Mouse (Mus musculus) hindbrain, embryonic 16.5 days (tissue): Measurements from ENCODE around the gene Ica1. TPM values are rescaled to one million over a fixed set of nuclear protein-coding genes. Genes with fewer than 3 reads are reported as not detected.

Experiments used
- ATAC-seq: fragments of 200-750 bp; cut with Nextera tagmentation; 2 replicates; pipeline ENCODE4 v1.8.0; 2017; ENCODE audit warnings: moderate TSS enrichment, moderate library complexity
- H3K27ac ChIP-seq: fragments of 300-500 bp; sonication (generic); 2 replicates; pipeline ENCODE4 v1.5.1; 2014; ENCODE audit warnings: low read depth, mild to moderate bottlenecking, control low read depth, low read length, moderate library complexity
- H3K27me3 ChIP-seq: fragments of 300-500 bp; sonication (generic); replicated peaks from 2 replicates; pipeline ENCODE4 v1.6.1; 2014; ENCODE audit warnings: low read length; ENCODE audit not compliant: control insufficient read depth, insufficient read depth
- H3K36me3 ChIP-seq: fragments of 300-500 bp; sonication (generic); 2 replicates; pipeline ENCODE4 v1.6.1; 2014; ENCODE audit warnings: mild to moderate bottlenecking, low read length, moderate library complexity, mixed read lengths; ENCODE audit not compliant: control insufficient read depth, insufficient read depth
- H3K4me1 ChIP-seq: fragments of 300-500 bp; sonication (generic); 2 replicates; pipeline ENCODE4 v1.6.1; 2014; ENCODE audit warnings: low read depth, low read length; ENCODE audit not compliant: control insufficient read depth, insufficient read depth
- H3K4me2 ChIP-seq: fragments of 300-500 bp; sonication (generic); 2 replicates; pipeline ENCODE4 v1.6.1; 2014; ENCODE audit warnings: mild to moderate bottlenecking, low read length, control low read depth, moderate library complexity
- H3K4me3 ChIP-seq: fragments of 300-500 bp; sonication (generic); 2 replicates; pipeline ENCODE4 v1.5.1; 2014; ENCODE audit warnings: mild to moderate bottlenecking, low read length, control low read depth, moderate library complexity
- H3K9ac ChIP-seq: fragments of 300-500 bp; sonication (generic); 2 replicates; pipeline ENCODE4 v1.6.1; 2014; ENCODE audit warnings: low read depth, mild to moderate bottlenecking, control low read depth, low read length, moderate library complexity
- H3K9me3 ChIP-seq: fragments of 300-500 bp; sonication (generic); 2 replicates; pipeline ENCODE4 v1.6.1; 2014; ENCODE audit warnings: mild to moderate bottlenecking, low read length, moderate library complexity; ENCODE audit not compliant: control insufficient read depth
- WGBS: fragments of 180-500 bp; shearing (Covaris S2); extraction: QIAGEN DNeasy Blood & Tissue Kit; methylation state at CpG from one replicate; pipeline ENCODE4 v1.1.7; 2014; 5-methylcytosine and 5-hydroxymethylcytosine counted together
- polyA plus RNA-seq: library from polyadenylated mRNA; unstranded; fragments of >200 nt; fragmentation: Nextera tagmentation; extraction: Ambion mirVana; gene quantifications from 2 replicates; pipeline ENCODE4 v1.2.1, GENCODE M21; 2015

Gene Ica1
- polyA plus RNA-seq, 1 experiment from 2014 or later = 81.0 TPM

DNA sequence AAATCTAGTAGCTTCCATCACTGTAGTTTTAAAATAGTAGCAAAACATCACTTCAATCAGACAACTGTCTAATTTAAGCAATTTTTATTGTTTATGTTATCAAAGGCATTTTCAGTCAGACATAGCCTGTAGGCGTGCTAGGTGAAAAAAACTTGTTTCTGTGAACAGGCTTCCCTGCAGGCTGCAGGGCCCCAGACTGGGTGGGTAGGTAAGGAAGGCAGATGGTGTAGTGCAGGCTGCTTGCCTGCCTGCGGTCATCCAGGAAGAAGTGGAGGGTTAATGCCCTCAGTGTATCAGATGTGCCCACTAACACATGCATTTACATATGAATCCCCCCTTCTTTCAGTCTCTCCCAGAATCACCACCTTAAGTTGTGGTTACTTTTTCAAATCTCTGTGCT is 132.6 kb downstream of the Ica1 start:
- H3K27ac ChIP-seq = no peak overlapping the region
- no peaks in the 10 kb centered on the region for H3K27me3 ChIP-seq
- ATAC-seq = no peak
- H3K36me3 ChIP-seq = 0 out of 2 replicates have a peak, but pooled peaks cover 4% of the 10 kb centered on the region
- no peak overlapping the region for H3K9ac ChIP-seq
- no peak overlapping the region for H3K4me3 ChIP-seq
- H3K4me2 ChIP-seq = no peak overlapping the region
- no peaks in the 10 kb centered on the region for H3K4me1 ChIP-seq
- 43% methylated on average over 2 of the region's 2 CpGs for WGBS
- H3K9me3 ChIP-seq = no peaks in the 10 kb centered on the region

DNA sequence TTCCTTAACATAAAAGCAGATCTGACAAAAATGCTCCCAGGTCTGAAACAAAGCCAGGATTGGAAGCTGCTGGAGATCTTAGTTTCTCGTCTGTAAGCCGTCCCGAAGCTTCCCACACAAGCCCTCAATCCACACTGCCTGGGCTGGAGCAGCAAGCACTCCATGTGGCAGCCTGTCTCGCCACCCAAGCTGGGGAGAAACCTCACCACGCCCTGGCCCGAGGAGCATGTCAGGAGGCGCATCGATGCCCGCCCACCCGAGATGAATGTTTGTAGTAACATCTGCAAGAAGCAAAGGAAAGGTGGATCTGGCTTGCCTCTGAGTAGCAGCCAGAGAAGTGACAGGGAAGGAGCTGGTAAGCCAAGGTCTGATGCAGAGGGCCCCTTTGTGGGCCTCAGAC is 133.6 kb downstream of the Ica1 start:
- no peak for ATAC-seq
- H3K4me1 ChIP-seq = no peaks in the 10 kb centered on the region
- WGBS = 88% methylated on average over 10 of the region's 10 CpGs

GRCm38 (mm10) chr6:8640863-8641262 is 137.4 kb downstream of the Ica1 start:
- H3K9ac ChIP-seq = no peak overlapping the region

More for the DNA sequence above, 133.6 kb downstream of the Ica1 start:
- H3K27me3 ChIP-seq = no peaks in the 10 kb centered on the region
- no peaks in the 10 kb centered on the region for H3K9me3 ChIP-seq
- 0 out of 2 replicates have a peak, but pooled peaks cover 4% of the 10 kb centered on the region for H3K36me3 ChIP-seq
- no peak overlapping the region for H3K4me2 ChIP-seq
- H3K9ac ChIP-seq = no peak overlapping the region
- no peak overlapping the region for H3K27ac ChIP-seq
- H3K4me3 ChIP-seq = no peak overlapping the region

GRCm38 (mm10) chr6:8639526-8639925 is 138.8 kb downstream of the Ica1 start:
- Histone ChIP-seq H3K27ac (no peak overlapping the region), H3K27me3 (no peaks in the 10 kb centered on the region), H3K36me3 (peaks cover 8% of the 10 kb centered on the region; the same call in 1 of the 2 replicates), H3K4me1 (no peaks in the 10 kb centered on the region), H3K9ac (no peak overlapping the region), H3K4me2 (no peak overlapping the region), H3K9me3 (no peaks in the 10 kb centered on the region; the same call in 1 of the 2 replicates), H3K4me3 (no peak overlapping the region)
- WGBS = 90% methylated on average over 2 of the region's 2 CpGs
- no peak for ATAC-seq

More at GRCm38 (mm10) chr6:8640863-8641262, 137.4 kb downstream of the Ica1 start:
- H3K4me3 ChIP-seq = no peak overlapping the region
- H3K27ac ChIP-seq = no peak overlapping the region
- H3K27me3 ChIP-seq = no peaks in the 10 kb centered on the region
- no peaks in the 10 kb centered on the region for H3K4me1 ChIP-seq
- peaks cover 8% of the 10 kb centered on the region; the same call in 1 of the 2 replicates for H3K36me3 ChIP-seq
- no peaks in the 10 kb centered on the region; the same call in 1 of the 2 replicates for H3K9me3 ChIP-seq
- ATAC-seq = no peak
- 94% methylated on average over 5 of the region's 5 CpGs for WGBS
- no peak overlapping the region for H3K4me2 ChIP-seq

DNA sequence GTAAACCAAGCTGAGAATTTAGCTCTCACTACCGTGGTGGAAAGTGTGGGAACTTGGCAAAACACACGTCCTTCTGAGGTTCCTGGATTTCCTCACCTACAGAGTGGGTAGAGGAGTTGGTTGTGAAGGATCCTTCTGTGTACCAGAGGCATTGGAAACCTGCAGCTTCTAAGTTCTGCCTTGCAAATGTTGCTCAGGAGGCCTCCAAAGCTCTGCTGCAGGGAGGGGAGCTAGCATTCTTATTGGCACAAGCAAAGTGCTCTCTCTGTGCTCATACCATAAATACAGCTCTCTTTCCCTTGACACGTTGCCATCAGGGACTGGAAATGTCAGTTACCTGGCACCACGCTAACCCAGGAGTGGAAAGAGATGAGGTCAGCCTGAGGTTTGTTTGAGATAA is 139.4 kb downstream of the Ica1 start:
- Histone ChIP-seq H3K36me3 (peaks cover 8% of the 10 kb centered on the region; the same call in 1 of the 2 replicates), H3K9me3 (no peaks in the 10 kb centered on the region; the same call in 1 of the 2 replicates), H3K9ac (no peak overlapping the region), H3K4me1 (no peaks in the 10 kb centered on the region), H3K27me3 (no peaks in the 10 kb centered on the region), H3K27ac (no peak overlapping the region), H3K4me3 (no peak overlapping the region), H3K4me2 (no peak overlapping the region)
- 90% methylated on average over 4 of the region's 4 CpGs for WGBS
- no peak for ATAC-seq

- Histone ChIP-seq H3K4me3 (no peak overlapping the region), H3K27me3 (no peaks in the 10 kb centered on the region), H3K27ac (no peak overlapping the region), H3K36me3 (peaks cover 8% of the 10 kb centered on the region; the same call in 1 of the 2 replicates), H3K4me1 (no peaks in the 10 kb centered on the region), H3K9ac (no peak overlapping the region), H3K9me3 (no peaks in the 10 kb centered on the region; the same call in 1 of the 2 replicates), H3K4me2 (no peak overlapping the region)
- WGBS = 86% methylated on average over 4 of the region's 4 CpGs
- ATAC-seq = no peak
Observed at GRCm38 (mm10) chr6:8638122-8638521, 140.2 kb downstream of the Ica1 start.

DNA sequence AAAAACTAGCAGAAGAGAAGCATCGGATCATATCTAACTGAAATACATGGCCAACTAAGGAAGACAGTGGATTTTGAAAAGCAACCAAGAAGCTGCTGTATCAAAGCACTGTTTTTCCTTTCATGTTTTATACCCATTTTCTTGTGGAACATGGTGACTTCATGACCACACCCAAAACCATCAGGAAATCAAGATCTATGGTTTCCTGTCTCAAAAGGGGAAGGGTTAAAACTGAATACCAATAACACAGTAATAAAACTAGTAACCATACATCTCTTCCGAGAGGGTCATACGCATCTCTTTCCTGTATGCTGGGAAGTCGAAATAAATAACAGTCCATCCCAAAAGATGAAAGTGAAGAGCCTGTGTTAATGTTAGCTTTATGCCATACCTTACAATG is 145.6 kb downstream of the Ica1 start:
- ATAC-seq = no peak
- Histone ChIP-seq H3K36me3 (peaks cover 4% of the 10 kb centered on the region; the same call in 1 of the 2 replicates), H3K27ac (no peak overlapping the region), H3K9me3 (no peaks in the 10 kb centered on the region; the same call in 1 of the 2 replicates), H3K27me3 (no peaks in the 10 kb centered on the region), H3K4me3 (no peak overlapping the region), H3K9ac (no peak overlapping the region), H3K4me1 (no peaks in the 10 kb centered on the region), H3K4me2 (no peak overlapping the region)
- WGBS = 95% methylated on average over 4 of the region's 4 CpGs

GRCm38 (mm10) chr6:8631986-8632632 is 146.2 kb downstream of the Ica1 start:
- Histone ChIP-seq H3K9ac (no peak overlapping the region), H3K36me3 (peaks cover 4% of the 10 kb centered on the region; the same call in 1 of the 2 replicates)
- WGBS = 83% methylated on average over 5 of the region's 5 CpGs

DNA sequence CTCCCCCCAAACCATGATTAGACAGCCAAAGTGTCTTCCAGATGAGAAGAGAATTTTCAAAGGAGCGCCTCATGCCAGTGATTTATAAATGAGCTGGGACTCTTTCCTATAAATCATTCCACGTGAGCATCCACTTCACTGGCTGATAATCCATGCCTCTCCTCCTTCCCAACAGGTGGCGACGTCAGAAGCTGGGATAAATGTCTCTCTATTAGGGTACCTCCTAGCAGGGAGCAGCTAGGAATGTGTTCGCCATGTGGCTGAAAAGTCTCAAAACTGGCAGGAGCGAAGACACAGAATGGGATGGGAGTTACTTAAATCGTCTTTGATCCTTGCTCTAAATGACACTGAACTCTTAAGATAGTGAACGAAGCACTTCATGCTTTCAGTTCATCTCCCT is 146.9 kb downstream of the Ica1 start:
- no peak for ATAC-seq
- no peaks in the 10 kb centered on the region; the same call in 1 of the 2 replicates for H3K9me3 ChIP-seq
- H3K4me3 ChIP-seq = no peak overlapping the region
- no peaks in the 10 kb centered on the region for H3K27me3 ChIP-seq
- peaks cover 2% of the 10 kb centered on the region; the same call in 1 of the 2 replicates for H3K36me3 ChIP-seq
- 82% methylated on average over 8 of the region's 8 CpGs for WGBS
- H3K9ac ChIP-seq = no peak overlapping the region
- H3K4me1 ChIP-seq = no peaks in the 10 kb centered on the region
- H3K27ac ChIP-seq = no peak overlapping the region
- no peak overlapping the region for H3K4me2 ChIP-seq

More at GRCm38 (mm10) chr6:8631986-8632632, 146.2 kb downstream of the Ica1 start:
- H3K27me3 ChIP-seq = no peaks in the 10 kb centered on the region
- ATAC-seq = no peak
- no peak overlapping the region for H3K4me3 ChIP-seq
- no peaks in the 10 kb centered on the region for H3K4me1 ChIP-seq
- no peak overlapping the region for H3K27ac ChIP-seq
- no peaks in the 10 kb centered on the region; the same call in 1 of the 2 replicates for H3K9me3 ChIP-seq
- H3K4me2 ChIP-seq = no peak overlapping the region
